Mouse (Mus musculus) cortical plate, adult 2 months (tissue): ENCODE measurements around the gene Prss53.

Source experiments
- CTCF ChIP-seq: fragments of 200-500 bp; IDR thresholded peaks from 2 replicates; pipeline ENCODE4 v1.5.1; 2011; ENCODE audit warnings: mild to moderate bottlenecking, control low read depth, low read length; ENCODE audit not compliant: insufficient read depth; ENCODE audit errors: extremely low read depth
- POLR2A ChIP-seq: fragments of 200-500 bp; IDR thresholded peaks from 2 replicates; pipeline ENCODE4 v1.6.1; 2011; ENCODE audit warnings: mild to moderate bottlenecking, low read length, control low read depth; ENCODE audit not compliant: insufficient read depth; ENCODE audit errors: extremely low read depth

- no peak for TF ChIP-seq POLR2A
- peak; percentile 41; the same call in 1 of the 2 replicates for TF ChIP-seq CTCF
These were observed 30.7 kb upstream of the Prss53 start for GRCm38 (mm10) chr7:127921516-127921915.
